Mouse (Mus musculus): ENCODE results near the gene Ace. TPM values are rescaled to one million over a fixed set of nuclear protein-coding genes. Genes with fewer than 3 reads are reported as not detected.

Ace gene
- total RNA-seq, 2 experiments from 2014 or later: 1.1 to 2.1 TPM

GRCm38 (mm10) chr11:105944770-105945672 is 22.7 kb upstream of the Ace start:
- no peak for ATAC-seq (replicated peaks; ENCODE audit: low FRiP score, poor library complexity, severe bottlenecking)

GRCm38 (mm10) chr11:105946694-105947154 is 21.0 kb upstream of the Ace start:
- ATAC-seq (replicated peaks; ENCODE audit: low FRiP score, poor library complexity, severe bottlenecking): no peak

DNA sequence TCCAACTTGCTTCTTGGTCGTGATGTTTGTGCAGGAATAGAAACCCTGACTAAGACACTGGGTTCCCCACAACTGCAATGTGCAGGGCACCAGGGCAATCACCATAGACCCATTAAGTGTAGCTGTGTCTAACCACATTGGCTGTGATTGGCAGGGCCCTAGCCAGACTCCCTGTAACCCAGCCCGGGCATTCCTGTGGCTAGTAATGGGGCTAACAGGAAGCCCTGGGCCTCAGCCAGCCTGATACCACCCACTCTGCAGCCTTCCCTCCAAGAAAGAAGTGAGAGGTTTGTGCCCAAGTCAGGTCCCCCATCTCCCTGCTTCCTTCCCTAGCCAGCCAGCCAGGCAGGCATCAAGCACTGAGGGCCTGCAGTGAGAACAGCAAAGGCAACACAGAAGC is 19.5 kb upstream of the Ace start:
- ATAC-seq (replicated peaks; ENCODE audit: low FRiP score, poor library complexity, severe bottlenecking): no peak

DNA sequence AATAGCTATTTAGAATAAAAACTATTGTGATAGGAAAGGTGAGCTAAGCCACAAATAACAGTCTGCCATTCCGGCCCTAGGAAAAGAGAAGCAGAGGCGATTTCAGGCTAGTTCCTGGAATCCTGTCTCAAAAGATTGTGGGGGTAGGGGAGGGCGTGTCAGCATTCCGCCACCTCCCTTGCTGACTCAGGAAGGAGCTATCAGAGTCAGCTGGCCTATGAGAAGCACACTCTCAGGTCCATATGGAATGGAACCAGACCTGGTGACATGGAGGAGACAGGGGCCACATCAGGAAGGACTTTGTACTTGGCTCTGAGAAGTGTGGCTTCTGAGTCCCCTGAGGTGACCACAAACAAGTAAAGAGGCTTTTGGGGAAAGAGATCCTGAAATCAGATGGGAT is 17.2 kb upstream of the Ace start:
- ATAC-seq (replicated peaks; ENCODE audit: low FRiP score, poor library complexity, severe bottlenecking): no peak

GRCm38 (mm10) chr11:105951601-105952044 is 16.1 kb upstream of the Ace start:
- no peak for ATAC-seq (replicated peaks; ENCODE audit: low FRiP score, poor library complexity, severe bottlenecking)

- no peak for ATAC-seq (replicated peaks; ENCODE audit: low FRiP score, poor library complexity, severe bottlenecking)
Measured at GRCm38 (mm10) chr11:105952111-105952510, 15.6 kb upstream of the Ace start.

DNA sequence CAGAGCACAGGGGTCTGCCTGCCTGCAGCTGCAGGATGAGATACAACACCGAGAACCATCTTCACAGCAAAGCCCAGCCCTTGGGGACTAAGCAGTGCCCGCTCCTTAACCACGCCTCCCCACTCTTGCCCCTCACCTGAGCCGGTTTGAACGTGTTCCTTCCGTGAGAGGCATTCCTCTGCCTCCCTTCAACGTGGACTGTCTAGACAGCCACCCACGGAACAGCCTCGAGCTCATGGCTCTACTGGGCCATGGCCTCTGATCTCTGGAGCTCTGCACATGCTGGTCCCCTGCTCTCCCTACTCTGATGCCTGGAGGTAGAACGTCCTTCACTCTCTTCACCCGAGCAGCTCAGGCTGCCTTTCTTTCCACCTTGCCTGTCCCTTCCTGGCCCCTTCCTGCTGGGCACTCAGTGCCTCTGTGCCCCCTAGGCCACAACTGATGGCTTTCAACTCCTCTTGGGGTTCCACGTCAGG is 14.8 kb upstream of the Ace start, which contains the start of gene Cyb561:
Cyb561 (minus strand) TSS at position 426 of the 476 bp plus-strand sequence.
- ATAC-seq (replicated peaks; ENCODE audit: low FRiP score, poor library complexity, severe bottlenecking): no peak

DNA sequence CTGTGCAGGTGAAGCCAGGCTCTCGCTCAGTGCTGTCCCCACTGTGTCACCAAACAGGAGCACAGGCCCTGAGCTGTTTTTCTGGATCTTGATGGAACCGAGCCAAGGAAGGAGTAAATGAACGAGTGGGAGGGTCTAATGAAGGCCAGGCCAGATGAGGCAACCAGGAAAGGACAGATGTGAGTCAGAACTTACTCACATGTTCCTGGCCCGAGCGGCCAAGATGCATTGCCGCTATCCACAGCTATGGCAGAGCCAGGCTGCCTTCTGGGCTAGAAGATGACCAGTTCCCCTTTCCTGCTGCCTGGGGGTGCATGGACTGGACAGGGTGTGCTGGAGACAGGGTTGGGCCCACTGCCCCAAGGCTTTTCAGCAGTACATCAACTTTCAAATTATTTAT is 14.3 kb upstream of the Ace start:
- no peak for ATAC-seq (replicated peaks; ENCODE audit: low FRiP score, poor library complexity, severe bottlenecking)

GRCm38 (mm10) chr11:105955815-105956430 is 11.8 kb upstream of the Ace start:
- ATAC-seq (replicated peaks; ENCODE audit: low FRiP score, poor library complexity, severe bottlenecking): no peak

GRCm38 (mm10) chr11:105957501-105957900 is 10.2 kb upstream of the Ace start:
- ATAC-seq (replicated peaks; ENCODE audit: low FRiP score, poor library complexity, severe bottlenecking): no peak

- ATAC-seq (replicated peaks; ENCODE audit: low FRiP score, poor library complexity, severe bottlenecking): no peak
Measured at GRCm38 (mm10) chr11:105958566-105958965, 9.2 kb upstream of the Ace start.

DNA sequence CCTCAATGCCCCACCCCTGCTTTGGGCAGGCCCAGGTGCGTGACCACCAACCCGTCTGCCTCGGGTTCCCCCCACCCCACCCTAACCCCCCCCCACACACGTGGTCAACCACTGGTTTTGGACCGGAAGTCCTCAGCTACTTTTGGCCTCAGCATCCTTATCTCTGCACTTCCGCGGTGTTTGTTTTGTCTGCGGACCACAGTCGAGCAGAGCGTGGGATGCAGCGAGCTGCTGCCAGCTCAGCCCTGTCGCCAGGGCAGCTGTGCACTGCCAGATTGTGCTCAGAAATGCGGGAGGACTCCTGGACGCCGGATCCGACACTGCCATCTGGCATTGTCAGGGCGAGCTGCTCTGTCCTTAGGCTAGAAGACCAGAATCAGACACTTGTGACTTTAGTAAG is 8.4 kb upstream of the Ace start:
- no peak for ATAC-seq (replicated peaks; ENCODE audit: low FRiP score, poor library complexity, severe bottlenecking)

- ATAC-seq (replicated peaks; ENCODE audit: low FRiP score, poor library complexity, severe bottlenecking): no peak
Measured at GRCm38 (mm10) chr11:105964691-105965090, 3.1 kb upstream of the Ace start.

DNA sequence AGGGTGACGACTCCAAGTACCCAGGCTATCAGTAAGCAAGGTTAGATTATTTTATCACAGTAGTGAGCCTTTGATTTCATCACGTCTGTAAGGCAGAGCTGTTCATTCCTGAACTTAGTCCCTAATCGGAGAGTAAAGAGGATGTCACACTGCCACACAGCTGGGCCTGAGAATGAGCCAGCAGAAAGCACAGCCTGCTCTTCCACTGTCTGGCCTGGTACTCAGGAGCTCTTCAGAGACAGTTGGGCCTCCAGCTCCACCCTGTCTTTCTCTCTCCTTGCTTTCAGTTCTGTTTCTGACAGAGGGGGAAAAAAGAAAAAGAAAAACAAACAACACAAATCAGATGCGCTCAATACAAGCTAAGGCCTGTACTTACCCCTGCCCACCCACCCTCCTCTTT is 1.5 kb upstream of the Ace start:
- ATAC-seq (replicated peaks; ENCODE audit: low FRiP score, poor library complexity, severe bottlenecking): no peak

GRCm38 (mm10) chr11:105968948-105969347 is 1.2 kb downstream of the Ace start:
- no peak for ATAC-seq (replicated peaks; ENCODE audit: low FRiP score, poor library complexity, severe bottlenecking)

DNA sequence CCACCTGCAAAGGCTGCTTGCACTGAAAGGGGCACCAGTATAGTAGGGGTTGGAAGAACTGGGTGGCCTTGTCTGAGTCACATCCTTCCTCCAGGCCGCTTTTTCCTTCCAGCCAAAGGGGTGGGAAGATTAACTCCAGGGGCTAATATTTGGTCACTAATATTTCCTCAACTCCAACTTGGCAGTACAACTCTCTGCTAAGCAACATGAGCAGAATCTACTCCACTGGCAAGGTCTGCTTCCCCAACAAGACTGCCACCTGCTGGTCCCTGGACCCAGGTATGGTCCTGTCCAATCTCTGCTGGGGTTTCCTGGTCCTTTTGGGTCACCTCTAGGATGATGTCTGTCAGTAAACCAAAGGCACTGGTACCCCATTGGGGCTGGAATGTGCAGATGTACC is 1.8 kb downstream of the Ace start:
- ATAC-seq (replicated peaks; ENCODE audit: low FRiP score, poor library complexity, severe bottlenecking): no peak

DNA sequence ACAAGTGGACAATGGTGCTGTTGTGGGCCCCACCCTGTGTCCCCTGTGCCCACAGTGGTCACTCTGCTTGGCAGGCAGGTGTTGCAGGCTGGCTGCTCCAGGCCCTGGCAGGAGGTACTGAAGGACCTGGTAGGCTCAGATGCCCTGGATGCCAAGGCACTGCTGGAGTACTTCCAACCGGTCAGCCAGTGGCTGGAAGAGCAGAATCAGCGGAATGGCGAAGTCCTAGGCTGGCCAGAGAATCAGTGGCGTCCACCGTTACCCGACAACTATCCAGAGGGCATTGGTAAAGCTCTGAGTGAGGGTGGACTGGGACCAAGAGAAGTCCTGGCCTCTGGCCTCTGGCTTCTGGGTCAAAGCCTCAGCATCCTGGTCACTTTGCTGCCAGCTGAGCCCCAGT is 6.8 kb downstream of the Ace start:
- no peak for ATAC-seq (replicated peaks; ENCODE audit: low FRiP score, poor library complexity, severe bottlenecking)

- no peak for ATAC-seq (replicated peaks; ENCODE audit: low FRiP score, poor library complexity, severe bottlenecking)
Measured at GRCm38 (mm10) chr11:105975050-105975449, 7.3 kb downstream of the Ace start.

GRCm38 (mm10) chr11:105975636-105976035 is 7.9 kb downstream of the Ace start:
- no peak for ATAC-seq (replicated peaks; ENCODE audit: low FRiP score, poor library complexity, severe bottlenecking)

GRCm38 (mm10) chr11:105978232-105978631 is 10.5 kb downstream of the Ace start:
- ATAC-seq (replicated peaks; ENCODE audit: low FRiP score, poor library complexity, severe bottlenecking): no peak

DNA sequence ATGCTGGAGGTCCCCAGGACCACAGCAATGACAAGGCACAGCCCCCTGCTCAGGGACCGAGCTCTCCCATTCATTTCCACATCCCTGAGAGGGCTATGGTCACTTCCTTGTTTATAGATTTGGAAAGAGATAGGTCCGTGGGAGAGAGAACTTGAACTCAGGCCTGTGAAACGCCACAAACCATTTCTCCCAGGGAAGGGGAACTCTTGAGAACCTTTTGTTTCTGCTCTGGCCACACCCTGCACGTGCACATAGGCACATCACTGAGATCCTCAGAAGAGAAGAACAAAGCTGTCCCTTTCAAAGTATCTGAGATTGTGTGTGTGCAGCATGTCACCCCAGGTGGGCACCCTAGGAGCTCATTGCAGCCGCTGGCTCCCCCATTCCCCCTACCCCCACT is 10.9 kb downstream of the Ace start:
- no peak for ATAC-seq (replicated peaks; ENCODE audit: low FRiP score, poor library complexity, severe bottlenecking)
